Mouse (Mus musculus): ENCODE measurements around the gene Nop56. TPM values are rescaled to one million over a fixed set of nuclear protein-coding genes. Genes with fewer than 3 reads are reported as not detected.

The Nop56 gene
- polyA plus RNA-seq, 1 experiment from 2014 or later: 178 TPM

- H3K4me3 ChIP-seq (replicated peaks; ENCODE audit: low read depth, low read length): no peak overlapping the region
- H3K4me2 ChIP-seq (ENCODE audit: low read length): no peak overlapping the region
- no peaks in the 10 kb centered on the region for H3K27me3 ChIP-seq (ENCODE audit: insufficient read depth, low read length)
- H3K27ac ChIP-seq: no peak overlapping the region
- DNase-seq (ENCODE audit: low spot score): no peak
- no peaks in the 10 kb centered on the region for H3K4me1 ChIP-seq (replicated peaks; ENCODE audit: insufficient read depth, low read length)
- no peak for ATAC-seq (replicated peaks; ENCODE audit: low FRiP score, low read depth)
- H3K36me3 ChIP-seq (ENCODE audit: insufficient read depth, low read length): no peaks in the 10 kb centered on the region
- no peak overlapping the region for H3K9ac ChIP-seq (ENCODE audit: low read depth, low read length)
- TF ChIP-seq CTCF (IDR thresholded peaks at IDR 0.05; ENCODE audit: low read depth): no peak
- WGBS: 67% methylated on average over 2 of the region's 2 CpGs
- H3K9me3 ChIP-seq (replicated peaks; ENCODE audit: low read length): no peaks in the 10 kb centered on the region
Observed at GRCm38 (mm10) chr2:130262398-130262797, 11.8 kb upstream of the Nop56 start.

GRCm38 (mm10) chr2:130265520-130265919, 8.7 kb upstream of the Nop56 start:
- Histone ChIP-seq H3K9me3 (replicated peaks; ENCODE audit: low read length) (no peaks in the 10 kb centered on the region), H3K4me1 (replicated peaks; ENCODE audit: insufficient read depth, low read length) (no peaks in the 10 kb centered on the region), H3K27ac (no peak overlapping the region), H3K36me3 (ENCODE audit: insufficient read depth, low read length) (no peaks in the 10 kb centered on the region), H3K4me3 (replicated peaks; ENCODE audit: low read depth, low read length) (no peak overlapping the region), H3K4me2 (ENCODE audit: low read length) (no peak overlapping the region), H3K27me3 (ENCODE audit: insufficient read depth, low read length) (no peaks in the 10 kb centered on the region), H3K9ac (ENCODE audit: low read depth, low read length) (no peak overlapping the region)
- no peak for ATAC-seq (replicated peaks; ENCODE audit: low FRiP score, low read depth)
- WGBS: 84% methylated on average over 1 of the region's 1 CpGs
- TF ChIP-seq CTCF (IDR thresholded peaks at IDR 0.05; ENCODE audit: low read depth): no peak
- DNase-seq (ENCODE audit: low spot score): no peak

DNA sequence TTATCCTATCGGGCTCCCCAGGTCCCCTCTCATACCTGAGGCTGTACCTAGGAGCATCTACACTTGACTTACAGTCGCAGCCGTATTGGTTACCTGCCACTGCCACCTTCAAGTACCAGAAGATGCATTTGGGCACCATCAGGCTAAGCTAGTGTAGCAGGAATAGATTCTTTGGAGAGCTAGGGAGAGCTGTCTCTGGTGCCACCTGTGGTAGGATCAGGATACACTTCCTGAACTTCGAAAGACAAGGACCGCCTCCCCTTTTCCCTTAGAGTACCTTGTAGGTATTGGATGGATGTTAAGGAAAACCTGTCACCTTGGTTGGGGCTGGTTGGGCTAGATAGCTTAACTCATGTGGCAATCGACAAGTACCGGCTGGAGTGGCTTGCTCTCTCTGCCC, 6.2 kb upstream of the Nop56 start:
- WGBS: 68% methylated on average over 7 of the region's 7 CpGs
- no peak overlapping the region for H3K9ac ChIP-seq (ENCODE audit: low read depth, low read length)
- H3K4me1 ChIP-seq (replicated peaks; ENCODE audit: insufficient read depth, low read length): no peaks in the 10 kb centered on the region
- no peaks in the 10 kb centered on the region for H3K9me3 ChIP-seq (replicated peaks; ENCODE audit: low read length)
- DNase-seq (ENCODE audit: low spot score) (no peak), ATAC-seq (replicated peaks; ENCODE audit: low FRiP score, low read depth) (no peak)
- no peak overlapping the region for H3K4me3 ChIP-seq (replicated peaks; ENCODE audit: low read depth, low read length)
- no peaks in the 10 kb centered on the region for H3K36me3 ChIP-seq (ENCODE audit: insufficient read depth, low read length)
- no peak overlapping the region for H3K4me2 ChIP-seq (ENCODE audit: low read length)
- peak; percentile 28; the same call in 1 of the 2 replicates for TF ChIP-seq CTCF (IDR thresholded peaks at IDR 0.05; ENCODE audit: low read depth)
- no peaks in the 10 kb centered on the region for H3K27me3 ChIP-seq (ENCODE audit: insufficient read depth, low read length)
- no peak overlapping the region for H3K27ac ChIP-seq

GRCm38 (mm10) chr2:130273732-130274131, 498 bp upstream of the Nop56 start:
- no peak for DNase-seq (ENCODE audit: low spot score)
- H3K4me3 ChIP-seq (replicated peaks; ENCODE audit: low read depth, low read length): peak overlapping the region; percentile 78
- WGBS: 1% methylated on average over 14 of the region's 14 CpGs

DNA sequence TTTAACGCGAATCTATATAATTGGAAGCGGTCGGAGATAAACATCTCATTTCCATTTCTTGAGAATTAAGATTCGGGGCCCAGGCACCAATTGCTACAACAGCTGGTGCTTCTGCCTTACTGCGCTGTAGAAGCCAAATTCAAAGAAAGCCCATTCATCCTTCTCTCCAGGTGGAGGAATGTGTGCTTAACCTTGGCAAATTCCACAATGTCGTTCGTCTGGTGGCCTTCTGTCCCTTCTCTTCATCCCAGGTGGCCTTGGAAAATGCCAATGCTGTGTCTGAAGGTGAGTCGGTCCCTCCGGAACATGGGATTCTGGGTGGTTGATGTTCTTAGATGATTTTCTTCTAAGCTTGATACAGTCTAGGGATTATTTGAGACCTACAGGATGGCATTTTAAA, 632 bp downstream of the Nop56 start:
- DNase-seq (ENCODE audit: low spot score) (no peak), ATAC-seq (replicated peaks; ENCODE audit: low FRiP score, low read depth) (no peak)
- TF ChIP-seq CTCF (IDR thresholded peaks at IDR 0.05; ENCODE audit: low read depth): no peak
- Histone ChIP-seq H3K4me1 (replicated peaks; ENCODE audit: insufficient read depth, low read length) (no peaks in the 10 kb centered on the region; the same call in 1 of the 2 replicates), H3K36me3 (ENCODE audit: insufficient read depth, low read length) (peaks cover 29% of the 10 kb centered on the region), H3K4me3 (replicated peaks; ENCODE audit: low read depth, low read length) (peak overlapping the region; percentile 78), H3K27ac (peak overlapping the region; percentile 92), H3K9ac (ENCODE audit: low read depth, low read length) (peak overlapping the region; percentile 90), H3K27me3 (ENCODE audit: insufficient read depth, low read length) (no peaks in the 10 kb centered on the region), H3K4me2 (ENCODE audit: low read length) (peak overlapping the region; percentile 82), H3K9me3 (replicated peaks; ENCODE audit: low read length) (no peaks in the 10 kb centered on the region)
- WGBS: 2% methylated on average over 10 of the region's 10 CpGs

More at GRCm38 (mm10) chr2:130273732-130274131, 498 bp upstream of the Nop56 start:
- H3K4me1 ChIP-seq (replicated peaks; ENCODE audit: insufficient read depth, low read length): no peaks in the 10 kb centered on the region; the same call in 1 of the 2 replicates
- H3K36me3 ChIP-seq (ENCODE audit: insufficient read depth, low read length): peaks cover 22% of the 10 kb centered on the region
- no peak for ATAC-seq (replicated peaks; ENCODE audit: low FRiP score, low read depth)
- H3K9me3 ChIP-seq (replicated peaks; ENCODE audit: low read length): no peaks in the 10 kb centered on the region
- H3K4me2 ChIP-seq (ENCODE audit: low read length): peak overlapping the region; percentile 82
- H3K9ac ChIP-seq (ENCODE audit: low read depth, low read length): peak overlapping the region; percentile 89
- no peak for TF ChIP-seq CTCF (IDR thresholded peaks at IDR 0.05; ENCODE audit: low read depth)
- peak overlapping the region; percentile 68; the same call in 1 of the 2 replicates for H3K27ac ChIP-seq
- H3K27me3 ChIP-seq (ENCODE audit: insufficient read depth, low read length): no peaks in the 10 kb centered on the region

- peak overlapping the region; percentile 78; the same call in 1 of the 2 replicates for H3K4me3 ChIP-seq (replicated peaks; ENCODE audit: low read depth, low read length)
- DNase-seq (ENCODE audit: low spot score) (peak; percentile 74), ATAC-seq (replicated peaks; ENCODE audit: low FRiP score, low read depth) (no peak)
- no peak overlapping the region for H3K9ac ChIP-seq (ENCODE audit: low read depth, low read length)
- H3K9me3 ChIP-seq (replicated peaks; ENCODE audit: low read length): no peaks in the 10 kb centered on the region
- peak overlapping the region; percentile 82 for H3K4me2 ChIP-seq (ENCODE audit: low read length)
- H3K27me3 ChIP-seq (ENCODE audit: insufficient read depth, low read length): no peaks in the 10 kb centered on the region
- H3K4me1 ChIP-seq (replicated peaks; ENCODE audit: insufficient read depth, low read length): no peaks in the 10 kb centered on the region; the same call in 1 of the 2 replicates
- WGBS: 44% methylated on average over 6 of the region's 6 CpGs
- no peak overlapping the region for H3K27ac ChIP-seq
- H3K36me3 ChIP-seq (ENCODE audit: insufficient read depth, low read length): peaks cover 36% of the 10 kb centered on the region
- peak; percentile 80 for TF ChIP-seq CTCF (IDR thresholded peaks at IDR 0.05; ENCODE audit: low read depth)
Observed at GRCm38 (mm10) chr2:130275649-130276048, 1.4 kb downstream of the Nop56 start.

DNA sequence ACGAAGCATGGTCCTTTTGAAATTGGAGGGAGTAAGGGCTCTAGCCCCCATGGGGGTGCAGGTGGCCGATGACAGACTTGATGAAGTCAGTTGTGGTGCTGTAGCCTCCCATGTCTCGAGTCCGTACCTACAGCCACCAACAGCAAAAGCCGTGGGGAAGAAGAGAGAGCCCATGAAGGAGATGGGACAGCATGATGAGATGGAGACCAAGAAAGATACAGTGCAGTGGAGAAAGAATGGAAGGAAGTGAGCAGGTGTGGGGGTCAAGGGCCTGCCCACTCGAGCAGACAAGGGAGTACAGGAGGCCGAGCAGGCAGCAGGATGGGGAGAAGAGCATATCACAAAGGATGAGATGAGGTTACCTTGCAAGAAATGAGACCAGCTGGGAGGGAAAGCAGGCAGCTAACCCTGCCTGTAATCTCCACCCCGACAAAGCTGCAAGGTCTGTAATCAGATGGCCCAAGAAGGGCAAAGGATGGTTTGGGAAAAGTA, 5.4 kb downstream of the Nop56 start:
- peaks cover 47% of the 10 kb centered on the region for H3K36me3 ChIP-seq (ENCODE audit: insufficient read depth, low read length)

More for the DNA sequence above, 5.4 kb downstream of the Nop56 start:
- H3K27ac ChIP-seq: no peak overlapping the region
- no peak overlapping the region for H3K4me2 ChIP-seq (ENCODE audit: low read length)
- ATAC-seq (replicated peaks; ENCODE audit: low FRiP score, low read depth) (no peak), DNase-seq (ENCODE audit: low spot score) (no peak)
- H3K4me3 ChIP-seq (replicated peaks; ENCODE audit: low read depth, low read length): no peak overlapping the region
- WGBS: 44% methylated on average over 8 of the region's 8 CpGs
- no peak overlapping the region for H3K9ac ChIP-seq (ENCODE audit: low read depth, low read length)
- H3K4me1 ChIP-seq (replicated peaks; ENCODE audit: insufficient read depth, low read length): peaks cover 8% of the 10 kb centered on the region; the same call in 1 of the 2 replicates
- no peak for TF ChIP-seq CTCF (IDR thresholded peaks at IDR 0.05; ENCODE audit: low read depth)
- no peaks in the 10 kb centered on the region for H3K27me3 ChIP-seq (ENCODE audit: insufficient read depth, low read length)
- no peaks in the 10 kb centered on the region for H3K9me3 ChIP-seq (replicated peaks; ENCODE audit: low read length)
